Mouse (Mus musculus): ENCODE measurements around the gene Arhgef7. TPM values are rescaled to one million over a fixed set of nuclear protein-coding genes. Genes with fewer than 3 reads are reported as not detected.

Arhgef7 gene
- polyA plus RNA-seq, 1 experiment from 2014 or later: 27.3 TPM

GRCm38 (mm10) chr8:11834691-11835090 is 107.2 kb downstream of the Arhgef7 start:
- TF ChIP-seq CTCF (IDR thresholded peaks at IDR 0.05; ENCODE audit: low read depth): no peak
- Histone ChIP-seq H3K4me1 (replicated peaks; ENCODE audit: insufficient read depth, low read length) (no peaks in the 10 kb centered on the region), H3K4me2 (ENCODE audit: low read length) (no peak overlapping the region), H3K4me3 (replicated peaks; ENCODE audit: low read depth, low read length) (no peak overlapping the region), H3K9me3 (replicated peaks; ENCODE audit: low read length) (no peaks in the 10 kb centered on the region), H3K9ac (ENCODE audit: low read depth, low read length) (no peak overlapping the region), H3K36me3 (ENCODE audit: insufficient read depth, low read length) (peaks cover 33% of the 10 kb centered on the region), H3K27ac (no peak overlapping the region), H3K27me3 (ENCODE audit: insufficient read depth, low read length) (no peaks in the 10 kb centered on the region)
- ATAC-seq (replicated peaks; ENCODE audit: low FRiP score, low read depth): no peak
- DNase-seq (ENCODE audit: low spot score): no peak
- WGBS: 91% methylated on average over 16 of the region's 16 CpGs

DNA sequence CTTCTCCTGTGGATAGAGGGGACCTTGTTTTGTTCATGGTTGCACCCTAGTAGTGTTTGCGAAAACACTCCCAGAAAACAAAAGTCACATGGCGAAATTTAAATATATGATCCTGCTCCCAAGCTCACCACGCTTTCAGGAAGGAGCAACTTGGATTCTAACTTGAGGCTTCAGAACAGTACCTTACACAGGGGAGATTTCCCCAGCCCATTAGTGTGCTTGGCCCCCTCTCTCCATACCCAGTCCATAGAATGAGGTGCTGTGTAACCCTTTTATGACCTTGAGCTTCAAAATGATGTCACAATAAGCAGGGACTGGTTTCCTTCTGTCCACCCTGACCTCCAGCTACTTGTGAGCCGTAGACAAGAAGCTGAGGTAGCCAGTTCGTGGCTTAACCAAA is 112.7 kb downstream of the Arhgef7 start, which contains the start of gene Tex29:
Gene Tex29 (plus strand): TSS at position 301 of the 400 bp plus-strand sequence.
- DNase-seq (ENCODE audit: low spot score) (no peak), ATAC-seq (replicated peaks; ENCODE audit: low FRiP score, low read depth) (no peak)
- Histone ChIP-seq H3K9me3 (replicated peaks; ENCODE audit: low read length) (no peaks in the 10 kb centered on the region), H3K4me2 (ENCODE audit: low read length) (no peak within 1 kb of the TSS), H3K36me3 (ENCODE audit: insufficient read depth, low read length) (0 out of 2 replicates have a peak, but pooled peaks cover 3% of the 10 kb centered on the region), H3K27ac (no peak within 1 kb of the TSS), H3K4me1 (replicated peaks; ENCODE audit: insufficient read depth, low read length) (no peaks in the 10 kb centered on the region), H3K27me3 (ENCODE audit: insufficient read depth, low read length) (no peaks in the 10 kb centered on the region), H3K9ac (ENCODE audit: low read depth, low read length) (no peak within 1 kb of the TSS), H3K4me3 (replicated peaks; ENCODE audit: low read depth, low read length) (no peak within 1 kb of the TSS)
- WGBS: 81% methylated on average over 5 of the region's 5 CpGs
- TF ChIP-seq CTCF (IDR thresholded peaks at IDR 0.05; ENCODE audit: low read depth): no peak

- ATAC-seq (replicated peaks; ENCODE audit: low FRiP score, low read depth) (no peak; the same call in 1 of the 2 replicates), DNase-seq (ENCODE audit: low spot score) (peak; percentile 70)
- no peak overlapping the region for H3K27ac ChIP-seq
- no peaks in the 10 kb centered on the region for H3K4me1 ChIP-seq (replicated peaks; ENCODE audit: insufficient read depth, low read length)
- H3K36me3 ChIP-seq (ENCODE audit: insufficient read depth, low read length): no peaks in the 10 kb centered on the region
- 21% methylated on average over 8 of the region's 8 CpGs for WGBS
- no peak overlapping the region for H3K4me3 ChIP-seq (replicated peaks; ENCODE audit: low read depth, low read length)
- H3K9ac ChIP-seq (ENCODE audit: low read depth, low read length): no peak overlapping the region
- H3K9me3 ChIP-seq (replicated peaks; ENCODE audit: low read length): no peaks in the 10 kb centered on the region
- H3K27me3 ChIP-seq (ENCODE audit: insufficient read depth, low read length): no peaks in the 10 kb centered on the region
- no peak overlapping the region for H3K4me2 ChIP-seq (ENCODE audit: low read length)
- TF ChIP-seq CTCF (IDR thresholded peaks at IDR 0.05; ENCODE audit: low read depth): no peak
These were observed 114.0 kb downstream of the Arhgef7 start for GRCm38 (mm10) chr8:11841571-11841970.

- Histone ChIP-seq H3K9me3 (replicated peaks; ENCODE audit: low read length) (no peaks in the 10 kb centered on the region), H3K4me3 (replicated peaks; ENCODE audit: low read depth, low read length) (no peak overlapping the region), H3K9ac (ENCODE audit: low read depth, low read length) (no peak overlapping the region), H3K4me1 (replicated peaks; ENCODE audit: insufficient read depth, low read length) (no peaks in the 10 kb centered on the region), H3K36me3 (ENCODE audit: insufficient read depth, low read length) (no peaks in the 10 kb centered on the region), H3K4me2 (ENCODE audit: low read length) (no peak overlapping the region), H3K27ac (no peak overlapping the region), H3K27me3 (ENCODE audit: insufficient read depth, low read length) (no peaks in the 10 kb centered on the region)
- no peak for DNase-seq (ENCODE audit: low spot score)
- 66% methylated on average over 8 of the region's 8 CpGs for WGBS
- no peak for ATAC-seq (replicated peaks; ENCODE audit: low FRiP score, low read depth)
- TF ChIP-seq CTCF (IDR thresholded peaks at IDR 0.05; ENCODE audit: low read depth): no peak
These were observed 115.2 kb downstream of the Arhgef7 start for GRCm38 (mm10) chr8:11842757-11843156.

GRCm38 (mm10) chr8:11843677-11844315 is 116.3 kb downstream of the Arhgef7 start:
- no peaks in the 10 kb centered on the region for H3K36me3 ChIP-seq (ENCODE audit: insufficient read depth, low read length)
- 76% methylated on average over 13 of the region's 13 CpGs for WGBS
- no peak for ATAC-seq (replicated peaks; ENCODE audit: low FRiP score, low read depth)

DNA sequence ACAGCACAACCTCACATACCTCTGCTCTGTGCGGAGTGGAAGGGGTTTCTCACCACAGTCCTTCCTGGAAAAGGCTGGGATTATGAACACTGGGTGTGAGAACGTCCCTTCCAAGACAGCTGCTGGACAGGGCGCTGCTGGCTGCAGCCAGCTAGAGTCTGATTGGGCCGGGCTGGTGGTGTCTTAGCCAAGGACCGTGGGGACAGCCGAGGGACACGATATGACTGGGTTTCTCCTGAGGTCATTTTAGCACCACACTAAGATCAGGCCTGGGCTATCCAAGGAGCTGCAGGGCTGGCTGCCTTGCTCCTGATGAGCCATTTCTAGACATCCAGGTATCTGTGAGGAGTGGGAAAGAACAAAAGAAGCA is 116.8 kb downstream of the Arhgef7 start:
- Histone ChIP-seq H3K9ac (ENCODE audit: low read depth, low read length) (no peak overlapping the region), H3K4me2 (ENCODE audit: low read length) (no peak overlapping the region), H3K36me3 (ENCODE audit: insufficient read depth, low read length) (no peaks in the 10 kb centered on the region), H3K4me1 (replicated peaks; ENCODE audit: insufficient read depth, low read length) (no peaks in the 10 kb centered on the region), H3K27ac (no peak overlapping the region), H3K27me3 (ENCODE audit: insufficient read depth, low read length) (no peaks in the 10 kb centered on the region), H3K4me3 (replicated peaks; ENCODE audit: low read depth, low read length) (no peak overlapping the region), H3K9me3 (replicated peaks; ENCODE audit: low read length) (no peaks in the 10 kb centered on the region)
- ATAC-seq (replicated peaks; ENCODE audit: low FRiP score, low read depth) (no peak), DNase-seq (ENCODE audit: low spot score) (no peak)
- WGBS: 73% methylated on average over 7 of the region's 7 CpGs
- TF ChIP-seq CTCF (IDR thresholded peaks at IDR 0.05; ENCODE audit: low read depth): no peak

More at GRCm38 (mm10) chr8:11843677-11844315, 116.3 kb downstream of the Arhgef7 start:
- no peak overlapping the region for H3K4me3 ChIP-seq (replicated peaks; ENCODE audit: low read depth, low read length)
- H3K4me1 ChIP-seq (replicated peaks; ENCODE audit: insufficient read depth, low read length): no peaks in the 10 kb centered on the region
- no peaks in the 10 kb centered on the region for H3K9me3 ChIP-seq (replicated peaks; ENCODE audit: low read length)
- no peak overlapping the region for H3K4me2 ChIP-seq (ENCODE audit: low read length)
- no peak overlapping the region for H3K9ac ChIP-seq (ENCODE audit: low read depth, low read length)
- no peaks in the 10 kb centered on the region for H3K27me3 ChIP-seq (ENCODE audit: insufficient read depth, low read length)
- DNase-seq (ENCODE audit: low spot score): no peak
- no peak overlapping the region for H3K27ac ChIP-seq
- TF ChIP-seq CTCF (IDR thresholded peaks at IDR 0.05; ENCODE audit: low read depth): no peak

DNA sequence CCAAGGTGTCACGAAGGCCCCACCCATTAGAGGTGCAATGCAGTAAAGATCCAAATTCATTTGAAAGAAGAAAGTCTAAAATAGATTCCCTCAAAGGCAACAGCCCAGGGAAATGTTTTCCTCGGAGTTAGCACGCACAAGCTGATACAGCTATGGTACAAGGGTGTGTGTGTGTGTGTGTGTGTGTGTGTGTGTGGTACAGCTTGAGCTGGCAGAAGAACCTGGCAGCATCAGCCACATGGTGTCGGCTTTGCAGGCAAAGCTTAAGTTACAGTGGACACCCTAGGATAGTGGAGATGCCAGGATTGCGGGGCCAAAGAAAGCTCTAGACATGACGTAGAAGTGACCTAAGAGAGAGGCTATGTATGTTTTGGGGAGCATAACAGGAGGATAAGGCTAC is 119.3 kb downstream of the Arhgef7 start:
- no peak overlapping the region for H3K4me2 ChIP-seq (ENCODE audit: low read length)
- WGBS: 89% methylated on average over 6 of the region's 6 CpGs
- no peak for TF ChIP-seq CTCF (IDR thresholded peaks at IDR 0.05; ENCODE audit: low read depth)
- H3K4me1 ChIP-seq (replicated peaks; ENCODE audit: insufficient read depth, low read length): no peaks in the 10 kb centered on the region
- H3K27ac ChIP-seq: no peak overlapping the region
- DNase-seq (ENCODE audit: low spot score) (no peak), ATAC-seq (replicated peaks; ENCODE audit: low FRiP score, low read depth) (no peak)
- H3K9ac ChIP-seq (ENCODE audit: low read depth, low read length): no peak overlapping the region
- H3K4me3 ChIP-seq (replicated peaks; ENCODE audit: low read depth, low read length): no peak overlapping the region
- H3K9me3 ChIP-seq (replicated peaks; ENCODE audit: low read length): no peaks in the 10 kb centered on the region
- no peaks in the 10 kb centered on the region for H3K36me3 ChIP-seq (ENCODE audit: insufficient read depth, low read length)
- no peaks in the 10 kb centered on the region for H3K27me3 ChIP-seq (ENCODE audit: insufficient read depth, low read length)

Data from kidney, postnatal 0 days (tissue).